Mouse (Mus musculus) common myeloid progenitor, adult 5-6 weeks (primary cell): ENCODE data around the gene BC107364. TPM values are rescaled to one million over a fixed set of nuclear protein-coding genes. Genes with fewer than 3 reads are reported as not detected.
A peak's percentile ranks its signal among the peaks of the same experiment; 100 is the strongest.
"Not testable (repeated sequence)": the region's sequence is repeated elsewhere in the genome, so short reads cannot be mapped to it uniquely, and the experiment has no call there.

Source experiments
- ATAC-seq: replicated peaks from 2 replicates; pipeline ENCODE4 v1.8.0; 2016; ENCODE audit warnings: low read depth, mild to moderate bottlenecking, moderate TSS enrichment, inconsistent platforms; ENCODE audit not compliant: poor library complexity, severe bottlenecking
- total RNA-seq: library from RNA; stranded (forward); fragments of 200-1000, 187-1606 nt; gene quantifications from 2 replicates; pipeline ENCODE4 v1.2.3, GENCODE M21; 2017

Gene BC107364
- total RNA-seq, result not detected in 2 replicates

- not testable (repeated sequence) for ATAC-seq
These were observed at the start of gene BC107364 for GRCm38 (mm10) chr3:96452262-96452661. Gene BC107364, minus strand, starts transcription at chr3:96452306.

- ATAC-seq, result peak; percentile 10
These were observed 49.4 kb upstream of the BC107364 start for GRCm38 (mm10) chr3:96501391-96502115.

- peak; percentile 40 for ATAC-seq
These were observed 48.7 kb upstream of the BC107364 start for GRCm38 (mm10) chr3:96500691-96501265.

GRCm38 (mm10) chr3:96500289-96500621, 48.1 kb upstream of the BC107364 start:
- peak; percentile 24 for ATAC-seq

GRCm38 (mm10) chr3:96499481-96500288, 47.6 kb upstream of the BC107364 start:
- ATAC-seq, result peak; percentile 40

GRCm38 (mm10) chr3:96498476-96499245, 46.6 kb upstream of the BC107364 start:
- no peak for ATAC-seq

GRCm38 (mm10) chr3:96497451-96498028, 45.4 kb upstream of the BC107364 start:
- ATAC-seq, result peak; percentile 4

- not testable (repeated sequence) for ATAC-seq
These were observed 44.6 kb upstream of the BC107364 start for GRCm38 (mm10) chr3:96496620-96497275.

GRCm38 (mm10) chr3:96496216-96496615, 44.1 kb upstream of the BC107364 start:
- no peak for ATAC-seq

GRCm38 (mm10) chr3:96495490-96496210, 43.5 kb upstream of the BC107364 start:
- no peak for ATAC-seq

GRCm38 (mm10) chr3:96494912-96495311, 42.8 kb upstream of the BC107364 start:
- no peak for ATAC-seq

GRCm38 (mm10) chr3:96494456-96494855, 42.4 kb upstream of the BC107364 start:
- ATAC-seq, result peak; percentile 82

- not testable (repeated sequence) for ATAC-seq
These were observed 37.5 kb upstream of the BC107364 start for GRCm38 (mm10) chr3:96489636-96490035.

- ATAC-seq, result peak; percentile 52
These were observed 37.0 kb upstream of the BC107364 start for GRCm38 (mm10) chr3:96488907-96489629.

- ATAC-seq, result peak; percentile 57
These were observed 36.3 kb upstream of the BC107364 start for GRCm38 (mm10) chr3:96488290-96488906.

- ATAC-seq, result no peak
These were observed 35.6 kb upstream of the BC107364 start for GRCm38 (mm10) chr3:96487596-96488289.
